Mouse (Mus musculus) ES-E14 (cell line): ENCODE measurements around the gene Sh3rf1. TPM values are rescaled to one million over a fixed set of nuclear protein-coding genes. Genes with fewer than 3 reads are reported as not detected.

Experiments used
- DNase-seq: peaks from one replicate; pipeline ENCODE4 v3.0.0-alpha.2; 2013; ENCODE audit warnings: low read depth, low spot score
- H3K27ac ChIP-seq: 2 replicates; pipeline ENCODE4 v1.5.1; 2012; ENCODE audit warnings: low read depth, mild to moderate bottlenecking, low read length, moderate library complexity, mixed read lengths; ENCODE audit not compliant: poor library complexity, insufficient read depth, severe bottlenecking
- H3K36me3 ChIP-seq: 2 replicates; pipeline ENCODE4 v1.6.1; 2012; ENCODE audit warnings: mild to moderate bottlenecking, low read length, moderate library complexity, mixed read lengths; ENCODE audit not compliant: control insufficient read depth, poor library complexity, insufficient read depth, severe bottlenecking
- H3K4me1 ChIP-seq, 2 experiments: fragments of 150-350 bp in 1 of 2; sonication (generic) in 1 of 2; 2 replicates each; pipeline ENCODE4 v1.6.1; 2012; ENCODE audit warnings: low read length in 2 of 2, mild to moderate bottlenecking in 1 of 2, mixed read lengths in 1 of 2; ENCODE audit not compliant: control insufficient read depth in 2 of 2, insufficient read depth in 2 of 2, poor library complexity in 1 of 2
- H3K4me3 ChIP-seq, 2 experiments: fragments of 150-350 bp in 1 of 2; sonication (generic) in 1 of 2; 2 replicates each; pipeline ENCODE4 v1.5.1; 2012; ENCODE audit warnings: low read length in 2 of 2, low read depth in 1 of 2, mild to moderate bottlenecking in 1 of 2, mixed read lengths in 1 of 2; ENCODE audit not compliant: insufficient read depth in 1 of 2, poor library complexity in 1 of 2, severe bottlenecking in 1 of 2
- H3K9ac ChIP-seq: 2 replicates; pipeline ENCODE4 v1.6.1; 2012; ENCODE audit warnings: low read depth, mild to moderate bottlenecking, low read length, mixed read lengths; ENCODE audit not compliant: poor library complexity, insufficient read depth, severe bottlenecking
- H3K9me3 ChIP-seq: fragments of 150-350 bp; sonication (generic); 2 replicates; pipeline ENCODE4 v1.6.1; 2012; ENCODE audit warnings: low read depth, mild to moderate bottlenecking, low read length; ENCODE audit not compliant: control insufficient read depth, insufficient read depth
- CHD2 ChIP-seq: IDR thresholded peaks from 2 replicates; pipeline ENCODE4 v1.6.1; 2014; ENCODE audit warnings: mild to moderate bottlenecking, low read depth, low read length, inconsistent platforms
- HCFC1 ChIP-seq: IDR thresholded peaks from 2 replicates; pipeline ENCODE4 v1.6.1; 2012; ENCODE audit warnings: low read length, inconsistent platforms, borderline replicate concordance; ENCODE audit not compliant: insufficient read depth
- MAFK ChIP-seq: IDR thresholded peaks from 2 replicates; pipeline ENCODE4 v1.6.1; 2014; ENCODE audit warnings: mild to moderate bottlenecking, low read depth, low read length, inconsistent platforms; ENCODE audit not compliant: insufficient read depth
- ZC3H11A ChIP-seq: IDR thresholded peaks from 2 replicates; pipeline ENCODE4 v1.6.1; 2012; ENCODE audit warnings: low read depth, mild to moderate bottlenecking, inconsistent platforms, low read length, borderline replicate concordance
- ZNF384 ChIP-seq: IDR thresholded peaks from 2 replicates; pipeline ENCODE4 v1.6.1; 2012; ENCODE audit warnings: low read depth, low read length, inconsistent platforms
- in situ Hi-C, 2 experiments: fragments of 600-800 bp; cut with MboI; formaldehyde crosslinking; loops; one replicate each; pipeline ENCODE4 v1.15.1; 2025; ENCODE audit warnings: low sequenced_read_pairs in 2 of 2, inconsistent platforms in 1 of 2; ENCODE audit not compliant: unreplicated experiment in 2 of 2
- total RNA-seq: library from RNA; depleted of rRNA; stranded (reverse); fragments of 300-350 nt; gene quantifications from 2 replicates; pipeline ENCODE4 v1.2.3, GENCODE M21; 2012

The Sh3rf1 gene
- total RNA-seq, 1 experiment: 6.0 TPM

GRCm38 (mm10) chr8:61194306-61194925 is 29.3 kb upstream of the Sh3rf1 start:
- Histone ChIP-seq H3K27ac (no peak overlapping the region), H3K9me3 (no peaks in the 10 kb centered on the region)
- in situ Hi-C loops: no loop called here

DNA sequence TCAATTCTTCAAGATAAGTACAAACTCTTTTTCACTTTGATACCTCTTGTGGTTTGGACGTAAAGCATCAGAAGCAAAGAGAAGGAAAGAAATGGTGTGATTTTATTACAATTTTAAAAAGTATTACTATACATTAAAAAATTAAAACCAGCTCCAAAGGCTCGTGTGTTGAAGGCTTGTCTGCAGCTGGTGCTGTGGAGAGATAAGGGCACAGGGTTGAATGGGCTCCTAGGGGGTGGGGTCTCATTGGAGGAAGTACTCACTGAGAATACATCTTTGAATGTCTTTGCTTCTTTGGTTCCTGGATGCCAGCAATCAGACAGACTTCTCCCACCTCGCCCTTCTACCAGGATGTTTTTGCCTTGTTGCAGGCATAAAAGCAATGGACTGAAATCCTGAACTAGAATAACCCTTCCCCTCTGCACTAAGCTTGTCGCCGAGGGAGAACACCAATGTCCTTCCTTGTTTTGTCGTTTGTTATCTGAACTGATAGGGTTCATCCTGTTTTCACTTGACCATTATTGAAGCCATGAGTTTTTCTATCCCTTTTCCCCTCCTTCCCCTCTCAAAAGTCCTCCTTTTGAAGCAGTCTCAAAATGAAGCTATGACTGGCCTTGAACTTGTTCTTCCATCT is 23.3 kb upstream of the Sh3rf1 start:
- H3K9me3 ChIP-seq: no peaks in the 10 kb centered on the region
- DNase-seq: no peak
- in situ Hi-C loops: no loop called here

More at GRCm38 (mm10) chr8:61194306-61194925, 29.3 kb upstream of the Sh3rf1 start:
- H3K36me3 ChIP-seq: no peaks in the 10 kb centered on the region
- no peaks in the 10 kb centered on the region; a peak in 1 of 4 replicates for H3K4me1 ChIP-seq
- no peak overlapping the region for H3K4me3 ChIP-seq
- no peak for TF ChIP-seq ZC3H11A
- no peak overlapping the region for H3K9ac ChIP-seq
- no peak for DNase-seq

GRCm38 (mm10) chr8:61203035-61203826 is 20.4 kb upstream of the Sh3rf1 start:
- Histone ChIP-seq H3K4me3 (no peak overlapping the region), H3K36me3 (no peaks in the 10 kb centered on the region), H3K9ac (no peak overlapping the region), H3K4me1 (no peaks in the 10 kb centered on the region; a peak in 1 of 4 replicates), H3K27ac (no peak overlapping the region), H3K9me3 (no peaks in the 10 kb centered on the region)
- in situ Hi-C loops: no loop called here
- no peak for TF ChIP-seq ZNF384
- no peak for TF ChIP-seq ZC3H11A
- TF ChIP-seq HCFC1: no peak
- TF ChIP-seq MAFK: no peak
- no peak for TF ChIP-seq CHD2
- DNase-seq: no peak

More for the DNA sequence above, 23.3 kb upstream of the Sh3rf1 start:
- H3K9ac ChIP-seq: no peak overlapping the region
- TF ChIP-seq CHD2 (no peak), MAFK (no peak), ZNF384 (no peak), HCFC1 (no peak), ZC3H11A (no peak)
- H3K27ac ChIP-seq: no peak overlapping the region
- H3K4me1 ChIP-seq: no peaks in the 10 kb centered on the region; a peak in 1 of 4 replicates
- H3K36me3 ChIP-seq: no peaks in the 10 kb centered on the region
- H3K4me3 ChIP-seq: no peak overlapping the region

DNA sequence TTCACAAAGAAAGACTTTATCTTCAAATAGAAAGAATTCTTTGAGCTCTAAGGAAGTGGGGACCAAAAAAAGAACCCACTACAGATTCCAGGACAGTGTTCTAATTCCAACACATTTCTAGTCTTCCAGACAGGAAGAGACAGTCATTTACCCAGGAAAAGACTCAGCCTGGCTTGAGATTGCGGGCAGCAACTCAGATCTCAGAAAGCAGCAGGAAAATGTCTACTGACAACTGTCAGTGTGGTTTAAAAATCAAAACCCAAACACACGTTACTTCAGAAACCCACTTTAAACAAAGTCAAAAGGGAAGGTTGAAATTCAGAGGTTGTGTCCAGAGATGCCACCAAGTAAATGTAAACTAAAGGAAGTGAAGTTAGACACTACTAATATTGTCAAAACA is 16.8 kb upstream of the Sh3rf1 start:
- Histone ChIP-seq H3K27ac (no peak overlapping the region), H3K9me3 (no peaks in the 10 kb centered on the region), H3K9ac (no peak overlapping the region), H3K4me3 (no peak overlapping the region), H3K4me1 (no peaks in the 10 kb centered on the region), H3K36me3 (no peaks in the 10 kb centered on the region)
- in situ Hi-C loops: no loop called here
- TF ChIP-seq CHD2: no peak
- no peak for TF ChIP-seq MAFK
- no peak for TF ChIP-seq HCFC1
- no peak for TF ChIP-seq ZC3H11A
- TF ChIP-seq ZNF384: no peak
- no peak for DNase-seq
